Mouse (Mus musculus): ENCODE results near the gene Mrps15. TPM values are rescaled to one million over a fixed set of nuclear protein-coding genes. Genes with fewer than 3 reads are reported as not detected.

Gene Mrps15
- total RNA-seq (2014; fragmentation: Nextera tagmentation) (178 and 214 TPM in 2 replicates), total RNA-seq (2017) (66.0 and 84.8 TPM in 2 replicates), polyA plus RNA-seq (2012) (217 and 293 TPM in 2 replicates)

DNA sequence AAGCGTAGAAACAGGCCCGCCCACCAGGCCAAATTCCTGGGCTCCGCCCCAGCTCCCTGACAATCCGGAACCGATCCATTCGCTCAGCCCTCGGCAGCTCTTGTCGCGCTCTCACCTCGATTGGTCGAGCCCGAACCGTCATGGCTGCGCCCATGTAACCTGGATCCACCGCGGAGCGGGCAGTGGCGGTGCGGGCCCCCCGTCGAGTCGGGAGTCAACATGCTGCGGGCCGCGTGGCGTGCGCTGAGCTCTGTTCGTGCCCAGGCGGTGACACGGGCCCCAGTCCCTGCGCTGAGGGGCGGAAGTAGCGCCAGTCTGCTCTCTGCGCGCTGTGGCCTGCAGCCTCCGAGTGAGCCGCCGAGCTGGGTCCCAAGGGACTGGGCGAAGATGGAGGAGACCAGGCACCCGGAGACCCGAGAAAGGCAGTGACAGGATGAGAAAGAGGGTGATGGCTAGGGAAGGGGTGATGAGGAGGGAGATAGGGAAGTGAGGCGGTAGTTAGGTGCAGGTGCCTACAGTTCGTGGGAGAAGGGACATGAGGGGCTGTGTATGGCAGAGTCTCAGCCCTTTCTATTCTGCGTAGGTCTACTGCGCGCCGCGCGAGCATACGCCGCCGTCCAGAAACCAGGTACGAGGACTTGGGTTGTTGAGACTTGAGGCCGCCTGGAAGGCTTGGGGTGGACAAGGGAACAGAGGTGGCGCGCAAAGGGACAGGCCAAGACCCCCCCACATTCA, at the start of gene Mrps15:
Gene Mrps15 (plus strand): TSS at position 75 of the 735 bp plus-strand sequence.
- TF ChIP-seq GATA1 (IDR thresholded peaks at IDR 0.05; ENCODE audit: borderline replicate concordance, low read length) = no peak
- TF ChIP-seq POLR2AphosphoS5 (IDR thresholded peaks at IDR 0.05; ENCODE audit: insufficient replicate concordance, low read depth, low read length) = no peak
- no peak for TF ChIP-seq CTCF (IDR thresholded peaks at IDR 0.05; ENCODE audit: low read depth, low read length)
- no peak for TF ChIP-seq TAL1 (conservative IDR thresholded peaks at IDR 0.05; ENCODE audit: low read depth, low read length)
- TF ChIP-seq GATA2 (IDR thresholded peaks at IDR 0.05; ENCODE audit: borderline replicate concordance, low read depth, low read length) = no peak
- Histone ChIP-seq H3K4me3 (ENCODE audit: low read depth, low read length) (peak within 1 kb of the TSS; percentile 89), H3K27me3 (ENCODE audit: insufficient read depth, low read length) (no peaks in the 10 kb centered on the region), H3K36me3 (replicated peaks) (peaks cover 41% of the 10 kb centered on the region), H3K9me3 (replicated peaks) (no peaks in the 10 kb centered on the region), H3K4me1 (ENCODE audit: insufficient read depth, low read depth, low read length) (peaks cover 23% of the 10 kb centered on the region)
- ATAC-seq (ENCODE audit: extremely low read depth, insufficient number of reproducible peaks, low FRiP score, poor library complexity, severe bottlenecking) (peak; percentile 98), DNase-seq (ENCODE audit: low spot score) (peak; percentile 94)

DNA sequence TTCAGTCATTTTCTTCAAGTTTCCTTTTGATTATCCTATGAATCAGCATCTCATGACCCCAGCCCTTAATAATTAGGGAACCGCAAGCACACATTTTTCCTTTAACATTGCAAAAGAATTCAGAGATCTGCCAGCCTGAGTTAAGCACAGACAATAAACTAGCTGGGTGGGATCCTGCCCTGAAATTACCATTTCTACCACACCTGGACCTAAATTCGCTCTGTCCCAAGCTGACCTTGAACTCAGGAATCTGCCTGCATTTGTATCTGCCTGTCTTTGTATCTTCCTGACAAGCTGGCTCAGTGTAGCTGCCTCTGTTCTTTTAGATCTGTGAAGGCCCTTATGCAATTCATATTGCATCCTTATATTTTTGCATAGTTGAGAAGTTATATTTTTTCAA, 48.9 kb upstream of the Mrps15 start:
- no peaks in the 10 kb centered on the region for H3K27me3 ChIP-seq (ENCODE audit: insufficient read depth, low read length)
- TF ChIP-seq GATA1 (IDR thresholded peaks at IDR 0.05; ENCODE audit: borderline replicate concordance, low read length) = no peak
- no peak for TF ChIP-seq TAL1 (conservative IDR thresholded peaks at IDR 0.05; ENCODE audit: low read depth, low read length)
- TF ChIP-seq GATA2 (IDR thresholded peaks at IDR 0.05; ENCODE audit: borderline replicate concordance, low read depth, low read length) = no peak
- no peak for TF ChIP-seq CTCF (IDR thresholded peaks at IDR 0.05; ENCODE audit: low read depth, low read length)
- TF ChIP-seq POLR2AphosphoS5 (IDR thresholded peaks at IDR 0.05; ENCODE audit: insufficient replicate concordance, low read depth, low read length) = no peak
- H3K36me3 ChIP-seq (replicated peaks) = no peaks in the 10 kb centered on the region
- peaks cover 23% of the 10 kb centered on the region for H3K9me3 ChIP-seq (replicated peaks)
- H3K4me3 ChIP-seq (ENCODE audit: low read depth, low read length) = no peak overlapping the region
- H3K4me1 ChIP-seq (ENCODE audit: insufficient read depth, low read depth, low read length) = no peaks in the 10 kb centered on the region
- no peak for DNase-seq (ENCODE audit: low spot score)
- no peak for ATAC-seq (ENCODE audit: extremely low read depth, insufficient number of reproducible peaks, low FRiP score, poor library complexity, severe bottlenecking)

DNA sequence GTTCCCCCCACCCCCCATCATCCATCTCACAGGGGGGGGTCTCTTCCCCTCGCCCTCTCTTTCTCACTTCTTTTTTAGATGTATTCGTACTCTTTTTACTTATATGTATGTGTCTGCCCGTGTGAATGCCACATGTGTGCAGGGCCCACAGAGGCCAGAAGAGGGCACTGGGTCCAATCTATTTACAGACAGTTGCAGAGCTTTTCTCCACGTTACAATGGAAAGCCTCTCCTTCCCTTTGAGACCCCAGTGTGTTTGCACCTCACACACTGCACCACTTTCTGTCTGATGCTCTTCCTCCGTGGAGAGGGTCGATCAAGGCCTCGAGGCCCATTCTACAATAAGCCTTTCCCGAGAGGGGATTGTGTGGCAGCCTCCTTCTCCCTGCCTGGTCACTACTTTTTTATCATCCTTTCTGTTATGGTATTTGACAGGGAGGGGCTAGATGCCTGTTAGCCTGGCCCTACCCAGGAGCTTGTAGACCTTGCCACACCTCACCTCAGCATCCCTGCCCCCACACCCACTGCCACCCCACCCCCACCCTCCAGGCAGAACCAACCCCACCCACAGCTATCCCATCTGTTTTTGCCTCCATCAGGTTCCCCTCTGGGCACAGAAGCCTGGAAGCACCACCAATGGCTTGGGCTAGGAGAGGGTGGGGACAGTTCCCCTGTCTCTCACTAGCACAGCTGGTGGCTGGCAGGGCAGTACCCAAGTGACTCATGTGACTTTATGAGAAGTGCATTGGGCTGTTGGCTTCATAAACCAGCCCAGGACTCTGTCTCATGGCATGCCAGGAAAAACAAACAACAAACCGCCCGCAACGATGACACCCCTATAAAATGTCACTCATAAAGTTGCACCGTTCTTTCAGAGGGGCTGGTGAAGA, 45.2 kb upstream of the Mrps15 start:
- Histone ChIP-seq H3K4me1 (ENCODE audit: insufficient read depth, low read depth, low read length) (no peaks in the 10 kb centered on the region), H3K27me3 (ENCODE audit: insufficient read depth, low read length) (no peaks in the 10 kb centered on the region)
- no peak for ATAC-seq (ENCODE audit: extremely low read depth, insufficient number of reproducible peaks, low FRiP score, poor library complexity, severe bottlenecking)

DNA sequence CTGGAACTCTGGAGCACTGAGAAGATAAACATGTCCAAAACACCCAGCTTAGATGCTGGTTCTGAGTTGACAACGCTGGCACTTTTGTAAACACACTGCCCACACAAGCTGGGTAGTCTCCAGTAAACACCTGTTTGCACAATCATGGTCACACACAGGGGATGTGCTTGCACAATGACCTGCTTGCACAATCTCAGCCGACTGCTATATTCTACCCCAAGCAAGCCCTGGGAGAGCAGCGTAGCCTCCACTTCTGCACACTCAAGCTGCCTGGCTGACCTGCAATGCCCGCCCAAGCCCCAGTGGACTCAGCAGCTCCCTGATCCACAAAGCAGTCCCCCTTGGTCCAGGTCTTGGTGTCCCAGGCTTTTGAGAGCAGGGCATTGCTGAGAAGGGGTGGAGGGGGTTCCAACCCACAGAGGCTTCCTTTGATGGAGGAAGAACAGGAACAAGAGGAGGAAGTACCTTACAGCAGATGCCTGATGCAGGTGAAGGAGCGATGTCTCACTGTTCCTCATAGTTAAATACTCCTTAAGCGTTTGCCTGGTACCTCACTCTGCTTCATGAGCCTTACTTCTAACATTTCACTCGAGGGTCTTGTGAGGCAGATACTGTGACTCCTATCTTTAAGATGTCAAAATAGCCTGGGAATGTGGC, 28.9 kb upstream of the Mrps15 start:
- DNase-seq (ENCODE audit: low spot score) (no peak), ATAC-seq (ENCODE audit: extremely low read depth, insufficient number of reproducible peaks, low FRiP score, poor library complexity, severe bottlenecking) (no peak)
- Histone ChIP-seq H3K4me1 (ENCODE audit: insufficient read depth, low read depth, low read length) (no peaks in the 10 kb centered on the region), H3K36me3 (replicated peaks) (no peaks in the 10 kb centered on the region), H3K27me3 (ENCODE audit: insufficient read depth, low read length) (no peaks in the 10 kb centered on the region), H3K4me3 (ENCODE audit: low read depth, low read length) (no peak overlapping the region), H3K9me3 (replicated peaks) (no peaks in the 10 kb centered on the region)
- TF ChIP-seq POLR2AphosphoS5 (IDR thresholded peaks at IDR 0.05; ENCODE audit: insufficient replicate concordance, low read depth, low read length) (no peak), GATA1 (IDR thresholded peaks at IDR 0.05; ENCODE audit: borderline replicate concordance, low read length) (no peak), TAL1 (conservative IDR thresholded peaks at IDR 0.05; ENCODE audit: low read depth, low read length) (no peak), CTCF (IDR thresholded peaks at IDR 0.05; ENCODE audit: low read depth, low read length) (no peak), GATA2 (IDR thresholded peaks at IDR 0.05; ENCODE audit: borderline replicate concordance, low read depth, low read length) (no peak)

More for the DNA sequence above, 45.2 kb upstream of the Mrps15 start:
- Histone ChIP-seq H3K36me3 (replicated peaks) (no peaks in the 10 kb centered on the region), H3K9me3 (replicated peaks) (peaks cover 23% of the 10 kb centered on the region), H3K4me3 (ENCODE audit: low read depth, low read length) (no peak overlapping the region)
- DNase-seq (ENCODE audit: low spot score) = no peak
- TF ChIP-seq CTCF (IDR thresholded peaks at IDR 0.05; ENCODE audit: low read depth, low read length) (no peak), POLR2AphosphoS5 (IDR thresholded peaks at IDR 0.05; ENCODE audit: insufficient replicate concordance, low read depth, low read length) (no peak), GATA2 (IDR thresholded peaks at IDR 0.05; ENCODE audit: borderline replicate concordance, low read depth, low read length) (no peak), GATA1 (IDR thresholded peaks at IDR 0.05; ENCODE audit: borderline replicate concordance, low read length) (no peak), TAL1 (conservative IDR thresholded peaks at IDR 0.05; ENCODE audit: low read depth, low read length) (no peak)

DNA sequence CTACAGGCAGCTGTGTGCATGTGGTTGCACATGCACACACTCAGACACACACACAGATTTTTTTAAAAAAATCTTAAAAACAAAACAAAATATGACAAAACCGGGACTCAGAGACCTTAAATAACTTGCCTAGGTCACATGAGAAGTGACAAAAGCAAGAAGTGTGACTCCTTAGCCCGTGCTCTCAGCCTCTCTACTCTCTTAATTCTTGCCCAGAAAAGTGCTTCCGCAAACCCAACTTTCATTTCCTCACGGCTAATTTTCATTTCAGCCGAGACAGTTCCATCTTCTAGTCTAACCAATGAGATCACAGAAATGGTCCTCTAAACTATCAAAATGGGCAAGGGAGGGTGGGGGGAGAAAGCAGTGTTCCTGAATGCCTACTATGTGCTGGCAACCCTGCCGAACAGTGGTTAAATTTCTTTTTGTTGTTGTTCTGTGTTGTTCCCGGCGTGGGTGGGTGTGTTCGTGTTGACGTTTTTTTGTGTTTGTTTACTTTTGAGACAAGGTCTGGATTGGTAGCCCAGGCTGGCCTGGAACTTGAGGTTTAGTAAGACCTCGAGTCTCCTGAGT, 27.7 kb upstream of the Mrps15 start:
- Histone ChIP-seq H3K4me1 (ENCODE audit: insufficient read depth, low read depth, low read length) (no peaks in the 10 kb centered on the region), H3K4me3 (ENCODE audit: low read depth, low read length) (no peak overlapping the region), H3K27me3 (ENCODE audit: insufficient read depth, low read length) (no peaks in the 10 kb centered on the region), H3K36me3 (replicated peaks) (no peaks in the 10 kb centered on the region), H3K9me3 (replicated peaks) (no peaks in the 10 kb centered on the region)
- ATAC-seq (ENCODE audit: extremely low read depth, insufficient number of reproducible peaks, low FRiP score, poor library complexity, severe bottlenecking) (no peak), DNase-seq (ENCODE audit: low spot score) (no peak)
- no peak for TF ChIP-seq POLR2AphosphoS5 (IDR thresholded peaks at IDR 0.05; ENCODE audit: insufficient replicate concordance, low read depth, low read length)
- TF ChIP-seq GATA2 (IDR thresholded peaks at IDR 0.05; ENCODE audit: borderline replicate concordance, low read depth, low read length) = no peak
- no peak for TF ChIP-seq CTCF (IDR thresholded peaks at IDR 0.05; ENCODE audit: low read depth, low read length)
- no peak for TF ChIP-seq TAL1 (conservative IDR thresholded peaks at IDR 0.05; ENCODE audit: low read depth, low read length)
- TF ChIP-seq GATA1 (IDR thresholded peaks at IDR 0.05; ENCODE audit: borderline replicate concordance, low read length) = no peak
